Mouse (Mus musculus): Measurements from ENCODE around the gene Colgalt1. TPM values are rescaled to one million over a fixed set of nuclear protein-coding genes. Genes with fewer than 3 reads are reported as not detected.
A peak's percentile ranks its signal among the peaks of the same experiment; 100 is the strongest.

Gene Colgalt1
- total RNA-seq, 2 experiments from 2014 or later: 65.9 to 71.6 TPM

- DNase-seq (ENCODE audit: extremely low spot score in 1 of 2, low spot score in 2 of 2): no peak
- intact Hi-C loops (cut with DNase I): no loop called here
Observed at GRCm38 (mm10) chr8:71658515-71659049, 47.8 kb downstream of the Colgalt1 start.

GRCm38 (mm10) chr8:71659751-71660150 is 49.0 kb downstream of the Colgalt1 start:
- DNase-seq (ENCODE audit: extremely low spot score in 1 of 2, low spot score in 2 of 2): no peak
- intact Hi-C loops (cut with DNase I): loop anchor here (2.0 kb wide), 1 partner anchor 99 kb away; no protein-coding TSS in a partner anchor

GRCm38 (mm10) chr8:71660325-71661120 is 49.7 kb downstream of the Colgalt1 start:
- peak; percentile 83 to 86 for DNase-seq (ENCODE audit: extremely low spot score in 1 of 2, low spot score in 2 of 2)
- intact Hi-C loops (cut with DNase I): loop anchor here (2.0 kb wide), 1 partner anchor 100 kb away; no protein-coding TSS in a partner anchor

GRCm38 (mm10) chr8:71665331-71666130 is 54.7 kb downstream of the Colgalt1 start:
- intact Hi-C loops (cut with DNase I): no loop called here
- peak in 1 of 2 experiments; percentile 85 for DNase-seq (ENCODE audit: extremely low spot score in 1 of 2, low spot score in 2 of 2)

- intact Hi-C loops (cut with DNase I): no loop called here
- DNase-seq (ENCODE audit: extremely low spot score in 1 of 2, low spot score in 2 of 2): no peak
Observed at GRCm38 (mm10) chr8:71666855-71667254, 56.1 kb downstream of the Colgalt1 start.

GRCm38 (mm10) chr8:71667256-71667655 is 56.5 kb downstream of the Colgalt1 start:
- intact Hi-C loops (cut with DNase I): no loop called here
- DNase-seq (ENCODE audit: extremely low spot score in 1 of 2, low spot score in 2 of 2): no peak

- intact Hi-C loops (cut with DNase I): no loop called here
- DNase-seq (ENCODE audit: extremely low spot score in 1 of 2, low spot score in 2 of 2): peak in 1 of 2 experiments; percentile 84
Observed at GRCm38 (mm10) chr8:71668220-71668975, 57.6 kb downstream of the Colgalt1 start.

- no peak for DNase-seq (ENCODE audit: extremely low spot score in 1 of 2, low spot score in 2 of 2)
- intact Hi-C loops (cut with DNase I): no loop called here
Observed at GRCm38 (mm10) chr8:71670198-71670597, 59.4 kb downstream of the Colgalt1 start.

- DNase-seq (ENCODE audit: extremely low spot score in 1 of 2, low spot score in 2 of 2): peak; percentile 73 to 89
- intact Hi-C loops (cut with DNase I): no loop called here
Observed at GRCm38 (mm10) chr8:71670621-71671548, 60.1 kb downstream of the Colgalt1 start.

- DNase-seq (ENCODE audit: extremely low spot score in 1 of 2, low spot score in 2 of 2): peak; percentile 88 to 95
- intact Hi-C loops (cut with DNase I): no loop called here
Observed at GRCm38 (mm10) chr8:71671549-71671965, 60.8 kb downstream of the Colgalt1 start, which contains the start of gene Unc13a. Gene Unc13a (minus strand): TSS chr8:71671757.

- intact Hi-C loops (cut with DNase I): no loop called here
- no peak for DNase-seq (ENCODE audit: extremely low spot score in 1 of 2, low spot score in 2 of 2)
Observed at GRCm38 (mm10) chr8:71672168-71672735, 61.5 kb downstream of the Colgalt1 start.

GRCm38 (mm10) chr8:71674071-71674470 is 63.3 kb downstream of the Colgalt1 start:
- no peak for DNase-seq (ENCODE audit: extremely low spot score in 1 of 2, low spot score in 2 of 2)

More at GRCm38 (mm10) chr8:71674071-71674470, 63.3 kb downstream of the Colgalt1 start:
- intact Hi-C loops (cut with DNase I): no loop called here

Small RNA genes within 50 kb of the gene (microRNA-seq; reads per million reads assigned to microRNA genes)
- gene Mir6769b: 26.4 reads per million, percentile 43 among the genes with 10 or more reads in this experiment

Other genes starting within 250 kb of the Colgalt1 start
- 100 to 1,000 TPM in 1 of 2 experiments, 10 to 100 TPM in 1; 97.6 to 103 TPM for gene Use1, start 244.2 kb upstream of the Colgalt1 start, total RNA-seq (2021)
- gene Ocel1, start 239.7 kb upstream of the Colgalt1 start, total RNA-seq (2021): 10 to 100 TPM; 17.1 to 21.3 TPM
- gene Nr2f6, start 229.0 kb upstream of the Colgalt1 start, total RNA-seq (2021): 10 to 100 TPM; 21.9 to 26.2 TPM
- 1 to 10 TPM; 5.0 to 5.9 TPM for gene Ushbp1, start 215.2 kb upstream of the Colgalt1 start, total RNA-seq (2021)
- 10 to 100 TPM; 73.4 to 86.2 TPM for gene Babam1, start 214.1 kb upstream of the Colgalt1 start, total RNA-seq (2021)
- gene Ankle1, start 205.0 kb upstream of the Colgalt1 start, total RNA-seq (2021): 1 to 10 TPM in 1 of 2 experiments, under 1 TPM in 1; 0.79 to 1.2 TPM
- gene Abhd8, start 147.3 kb upstream of the Colgalt1 start, total RNA-seq (2021): 100 to 1,000 TPM; 171 to 183 TPM
- gene Mrpl34, start 146.0 kb upstream of the Colgalt1 start, total RNA-seq (2021): 10 to 100 TPM; 67.1 to 72.5 TPM
- 100 to 1,000 TPM; 120 to 127 TPM for gene Dda1, start 141.8 kb upstream of the Colgalt1 start, total RNA-seq (2021)
- gene Ano8, start 125.0 kb upstream of the Colgalt1 start, total RNA-seq (2021): 10 to 100 TPM; 67.7 to 71.5 TPM
- gene Gtpbp3, start 122.9 kb upstream of the Colgalt1 start, total RNA-seq (2021): 10 to 100 TPM; 29.0 to 29.2 TPM
- 1 to 10 TPM; 5.6 to 7.3 TPM for gene Plvap, start 99.2 kb upstream of the Colgalt1 start, total RNA-seq (2021)
- gene Ccdc194, start 85.3 kb upstream of the Colgalt1 start, total RNA-seq (2021): not detected
- 1 to 10 TPM in 1 of 2 experiments, under 1 TPM in 1; 0.95 to 3.4 TPM for gene Bst2, start 73.5 kb upstream of the Colgalt1 start, total RNA-seq (2021)
- 10 to 100 TPM; 35.1 to 36.6 TPM for gene Mvb12a, start 68.1 kb upstream of the Colgalt1 start, total RNA-seq (2021)
- gene Tmem221, start 52.1 kb upstream of the Colgalt1 start, total RNA-seq (2021): not detected
- not detected for gene Nxnl1, start 44.4 kb upstream of the Colgalt1 start, total RNA-seq (2021)
- 10 to 100 TPM; 69.5 to 73.6 TPM for gene Slc27a1, start 42.1 kb upstream of the Colgalt1 start, total RNA-seq (2021)
- 10 to 100 TPM; 63.1 to 75.1 TPM for gene Pgls, start 18.8 kb upstream of the Colgalt1 start, total RNA-seq (2021)
- 1 to 10 TPM; 3.4 to 3.5 TPM for gene Fam129c, start 13.3 kb upstream of the Colgalt1 start, total RNA-seq (2021)
- 100 to 1,000 TPM; 279 to 290 TPM for gene Unc13a, start 60.8 kb downstream of the Colgalt1 start, total RNA-seq (2021)
- gene Jak3, start 65.3 kb downstream of the Colgalt1 start, total RNA-seq (2021): 1 to 10 TPM; 6.1 to 6.6 TPM
- gene Insl3, start 78.2 kb downstream of the Colgalt1 start, total RNA-seq (2021): 1 to 10 TPM; 1.2 to 2.0 TPM
- under 1 TPM; 0.26 to 0.41 TPM for gene B3gnt3, start 90.8 kb downstream of the Colgalt1 start, total RNA-seq (2021)
- gene Fcho1, start 114.7 kb downstream of the Colgalt1 start, total RNA-seq (2021): 100 to 1,000 TPM; 139 to 143 TPM